Mouse (Mus musculus) cerebellum, adult (tissue): ENCODE measurements at regions not wholly inside any gene's neighbourhood (a gene's known extent, or its start where the extent isn't known, plus 50 kb on each side); places are given as distances from the start of the nearest gene placed in this dataset.

Experiments
- ATAC-seq: cut with Nextera tagmentation; 2 replicates; pipeline ENCODE4 v1.9.2; 2017; ENCODE audit warnings: mild to moderate bottlenecking, moderate library complexity, mixed read lengths; ENCODE audit not compliant: insufficient number of reproducible peaks, low FRiP score, low TSS enrichment

DNA sequence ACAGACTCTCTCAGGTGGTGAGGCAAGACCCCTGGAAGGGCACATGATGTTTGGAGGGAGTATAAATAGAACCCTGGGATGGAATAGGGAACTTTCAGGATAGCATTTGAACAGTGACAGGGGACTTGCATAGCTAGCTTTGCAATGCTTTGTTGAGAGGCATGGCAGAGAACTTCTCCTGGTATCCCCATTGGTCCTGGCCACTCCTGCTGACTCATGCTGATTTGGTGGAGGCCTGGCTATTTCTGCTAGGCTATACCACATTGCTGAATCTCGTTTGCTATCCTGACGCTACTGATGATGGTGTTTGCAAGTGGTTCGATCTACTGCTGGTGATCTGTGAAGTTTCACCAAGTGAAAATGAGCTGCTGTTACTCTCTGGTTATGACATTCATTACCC, 276.7 kb upstream of the Klf3 start:
- ATAC-seq = no peak

DNA sequence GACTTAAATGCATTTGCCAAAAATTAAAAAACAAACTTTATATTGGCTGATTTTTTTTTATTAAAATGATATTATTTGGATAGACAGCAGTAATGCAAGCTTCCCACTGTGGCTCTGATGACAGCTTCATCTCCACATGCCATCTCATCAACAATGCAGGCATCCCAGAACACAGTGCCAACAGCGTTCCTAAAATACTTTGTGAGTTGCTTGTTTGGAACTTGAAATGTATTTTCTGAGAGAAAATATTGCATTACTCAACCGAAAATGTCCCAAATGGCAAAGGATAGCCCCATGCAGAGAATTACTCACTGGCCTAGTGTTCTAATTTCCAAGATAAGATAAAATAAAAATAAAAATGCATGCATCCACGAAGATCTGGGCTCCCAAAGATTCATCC, 275.2 kb upstream of the Klf3 start:
- no peak for ATAC-seq

DNA sequence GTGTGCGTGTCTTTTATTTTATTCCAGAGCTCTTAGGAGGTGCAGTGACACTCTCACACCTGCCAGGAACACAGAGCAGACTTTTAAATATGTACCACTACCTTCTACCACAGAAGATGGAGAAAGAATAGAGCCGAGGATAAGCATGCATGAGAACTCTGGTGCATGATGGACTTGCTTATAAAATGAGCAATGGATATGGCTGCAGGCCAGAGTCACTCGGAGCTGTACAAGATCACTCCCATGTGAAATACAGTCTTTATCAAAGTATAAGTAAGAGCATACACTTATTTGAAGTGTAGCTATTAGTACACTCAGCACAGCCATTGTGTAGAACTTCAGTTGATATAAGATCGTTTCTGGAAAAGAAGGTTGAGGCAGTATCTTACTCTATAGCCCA, 268.8 kb upstream of the Klf3 start:
- ATAC-seq = no peak

DNA sequence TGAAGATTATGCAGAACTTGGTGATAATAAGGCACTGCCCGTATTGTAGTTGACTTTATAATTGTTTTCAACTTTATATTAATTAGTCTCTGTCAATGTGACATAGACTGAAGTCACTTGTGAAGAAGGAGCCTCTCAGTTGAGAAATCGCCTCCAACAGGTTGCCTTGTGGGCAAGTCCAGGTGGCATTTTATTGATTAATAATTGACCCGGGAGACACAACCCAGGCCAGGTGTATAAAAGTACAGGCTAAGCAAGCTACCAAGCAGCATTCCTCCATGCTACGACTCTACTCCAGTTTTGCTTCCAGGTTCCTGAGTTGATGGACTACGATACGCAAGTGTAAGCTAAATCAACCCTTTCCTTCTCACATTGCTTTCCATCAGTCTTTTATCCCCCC, 268.2 kb upstream of the Klf3 start:
- no peak for ATAC-seq

DNA sequence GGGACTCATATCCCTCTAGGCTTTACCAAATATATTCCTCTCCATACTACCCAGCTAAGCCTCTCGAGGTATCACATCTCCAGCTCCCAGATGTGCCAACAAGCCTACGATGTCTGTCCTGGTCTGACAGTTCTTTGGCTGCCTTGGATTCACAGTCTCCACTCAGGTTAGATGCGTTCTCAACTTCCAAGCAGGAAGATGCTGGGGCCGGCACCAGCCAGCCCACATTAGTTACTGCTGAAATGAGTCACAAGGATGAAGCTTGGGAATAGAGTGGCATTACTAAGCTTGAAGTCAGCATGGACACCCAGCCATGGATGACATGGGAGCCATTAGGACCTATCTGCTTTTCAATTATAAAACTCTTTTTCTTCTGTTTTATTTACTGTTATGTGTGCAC, 267.6 kb upstream of the Klf3 start:
- no peak for ATAC-seq

DNA sequence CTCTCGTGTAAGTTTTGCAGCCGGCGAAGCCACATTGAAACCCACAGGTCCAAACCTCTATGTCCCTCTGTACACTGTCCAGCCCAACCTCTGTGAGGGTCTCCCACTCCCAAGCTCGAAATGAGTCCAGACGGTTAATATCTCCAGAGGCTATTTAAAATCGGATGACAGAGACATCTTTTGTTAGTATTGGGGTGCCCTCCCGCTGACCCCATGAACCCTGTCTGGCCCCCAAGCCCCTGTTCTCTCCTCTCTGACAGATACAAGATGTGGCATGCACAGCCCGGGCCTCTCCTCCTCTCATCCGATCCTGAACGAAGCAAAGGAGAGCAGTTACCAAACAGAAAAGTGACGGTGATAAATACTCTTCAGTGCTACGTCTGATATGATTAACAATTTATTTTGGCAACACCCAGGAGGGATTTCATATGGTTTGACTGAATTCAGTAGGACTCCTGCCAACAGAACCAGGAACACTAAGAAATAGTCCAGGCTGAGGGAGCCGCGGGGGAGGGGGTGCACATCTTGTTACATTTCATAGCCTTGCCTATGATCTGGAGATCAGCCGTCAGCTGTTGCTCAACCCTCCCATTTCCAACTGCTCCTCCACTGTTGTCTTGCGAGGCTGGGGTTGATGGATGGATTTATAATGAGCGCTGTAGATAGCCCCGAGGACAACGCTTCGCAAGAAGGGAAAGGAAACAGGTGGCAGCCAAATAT, 266.6 kb upstream of the Klf3 start:
- no peak for ATAC-seq

DNA sequence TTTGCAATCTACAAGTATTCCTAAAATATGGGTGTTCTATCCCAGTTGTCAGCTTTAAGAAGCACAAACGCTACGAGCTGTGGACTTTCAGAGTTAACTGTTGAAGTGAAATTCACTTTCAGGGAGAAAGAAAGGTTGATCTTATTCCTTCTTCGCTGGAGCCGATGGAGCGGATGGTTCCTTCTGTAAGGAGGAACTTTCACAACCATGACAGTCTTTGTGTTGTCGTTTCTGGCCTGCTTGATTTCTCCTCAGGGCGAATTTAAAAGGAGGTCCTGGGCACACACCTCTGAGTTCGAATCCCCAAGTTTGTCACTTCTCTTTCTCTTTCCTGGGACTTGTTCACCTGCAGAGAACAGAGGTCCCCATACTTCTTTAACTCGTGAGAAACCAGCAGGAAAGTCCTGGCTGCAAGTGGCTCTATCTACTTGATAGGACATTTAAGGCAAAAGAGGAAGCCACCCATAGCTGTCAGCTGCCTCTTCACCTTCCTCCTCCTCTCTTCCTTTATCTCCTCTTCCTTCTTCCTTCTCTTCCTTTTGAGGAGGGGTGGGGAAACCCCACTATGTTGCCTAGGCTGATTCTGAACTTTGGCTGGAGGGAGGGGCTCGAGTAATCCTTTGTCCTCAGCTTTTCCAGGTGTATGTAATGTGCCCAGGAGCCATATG, 265.9 kb upstream of the Klf3 start:
- ATAC-seq = no peak

- ATAC-seq = no peak
Observed at GRCm38 (mm10) chr5:64541765-64542164, 261.4 kb upstream of the Klf3 start.

GRCm38 (mm10) chr5:64555931-64556330, 247.3 kb upstream of the Klf3 start:
- no peak for ATAC-seq

- ATAC-seq = no peak
Observed at GRCm38 (mm10) chr5:64566451-64567390, 236.5 kb upstream of the Klf3 start.

DNA sequence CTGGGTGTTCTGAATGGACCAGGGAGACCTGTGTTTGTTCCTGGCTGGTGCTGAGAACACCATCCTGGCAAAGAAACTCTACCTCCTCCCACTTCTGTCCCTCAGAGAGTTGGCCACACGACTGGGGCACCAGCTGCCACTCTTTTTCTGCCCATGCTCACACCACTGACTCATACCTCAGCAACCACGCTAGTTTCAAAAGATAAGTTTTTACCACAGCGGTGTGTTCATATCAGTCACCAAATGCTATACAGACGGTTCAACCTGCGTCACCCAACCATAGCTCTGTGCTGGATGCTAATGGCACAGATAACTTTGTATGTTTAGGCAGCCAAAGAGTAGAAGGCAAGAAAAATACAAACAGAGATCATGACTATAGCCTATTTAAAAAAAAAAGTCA, 235.4 kb upstream of the Klf3 start:
- ATAC-seq = no peak

- ATAC-seq = no peak
Observed at GRCm38 (mm10) chr5:64568294-64568693, 234.9 kb upstream of the Klf3 start.

DNA sequence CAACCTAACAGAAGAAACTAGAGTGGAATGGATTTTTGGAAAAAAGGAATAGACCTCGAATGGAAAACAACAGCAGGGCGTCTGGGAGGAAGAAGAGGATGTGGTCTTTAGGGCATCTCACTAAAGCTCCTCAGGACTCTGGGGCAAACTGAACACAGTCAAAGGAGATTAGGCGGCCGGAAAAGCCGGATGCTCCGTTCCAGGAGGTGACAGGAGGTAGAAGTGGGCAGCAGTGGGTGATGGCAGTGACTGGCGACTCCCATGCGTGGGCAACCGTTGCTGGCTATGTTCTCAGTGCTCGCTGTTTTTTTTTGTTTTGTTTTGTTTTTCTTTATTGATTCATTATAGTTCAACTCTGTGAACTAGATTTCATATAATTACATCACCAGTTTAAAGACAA, 228.8 kb upstream of the Klf3 start:
- ATAC-seq = no peak

DNA sequence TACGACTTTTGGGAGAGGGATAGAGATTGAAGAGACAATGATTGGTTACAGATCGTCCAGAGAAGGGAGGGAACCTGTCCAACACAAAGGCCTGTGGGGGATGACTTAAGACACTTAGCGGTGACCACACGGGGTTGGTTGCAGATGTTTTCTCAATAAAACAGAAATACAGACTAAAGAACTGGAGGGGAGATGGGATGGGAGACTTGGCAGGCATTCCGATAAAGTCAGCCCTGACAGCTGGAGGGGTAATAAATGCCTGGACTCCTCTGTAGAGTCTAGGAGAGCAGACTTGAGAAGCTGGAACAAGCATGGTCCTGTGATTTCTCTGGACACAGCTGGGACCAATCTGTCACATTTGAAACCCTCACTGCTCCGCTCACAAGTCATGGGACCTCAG, 227.3 kb upstream of the Klf3 start:
- no peak for ATAC-seq

DNA sequence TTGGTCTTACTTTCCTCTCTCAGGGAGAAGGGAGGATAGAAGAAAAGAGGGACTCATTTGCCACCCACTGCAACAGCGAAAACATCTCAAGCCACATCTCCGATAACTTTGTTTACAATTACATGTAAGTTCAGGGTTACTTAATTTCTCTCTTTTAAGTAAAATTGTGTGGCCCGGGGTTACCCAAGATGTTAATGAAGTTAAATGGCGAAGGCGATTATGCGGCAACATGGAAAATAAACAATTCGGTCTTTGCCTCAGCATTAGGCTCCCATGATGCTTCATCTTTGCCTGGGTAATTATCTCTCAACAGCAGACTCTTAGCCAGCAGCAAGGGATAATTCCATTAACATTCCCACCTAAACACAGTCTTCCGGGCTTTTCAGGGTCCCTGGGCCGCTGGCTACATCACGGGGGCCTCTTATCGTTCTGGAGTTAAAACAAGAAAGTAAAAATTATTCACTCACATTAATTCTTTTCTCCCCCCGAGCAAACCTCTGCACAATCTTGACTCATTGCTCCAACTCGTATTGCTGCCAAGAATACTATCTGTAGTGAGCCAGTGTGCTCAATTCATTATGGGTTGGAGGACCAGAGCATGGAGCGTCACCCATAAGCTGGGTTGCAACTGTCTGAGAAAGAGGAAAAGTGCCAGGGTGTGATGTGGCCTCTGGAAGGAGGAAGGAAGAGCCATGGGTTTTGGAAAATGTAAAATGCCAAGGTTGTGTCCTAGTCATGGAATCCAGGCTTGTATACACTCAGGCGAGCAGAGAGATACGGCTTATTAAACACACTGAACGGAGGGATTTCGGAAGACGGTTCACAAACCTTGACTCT, 226.5 kb upstream of the Klf3 start:
- ATAC-seq = no peak

DNA sequence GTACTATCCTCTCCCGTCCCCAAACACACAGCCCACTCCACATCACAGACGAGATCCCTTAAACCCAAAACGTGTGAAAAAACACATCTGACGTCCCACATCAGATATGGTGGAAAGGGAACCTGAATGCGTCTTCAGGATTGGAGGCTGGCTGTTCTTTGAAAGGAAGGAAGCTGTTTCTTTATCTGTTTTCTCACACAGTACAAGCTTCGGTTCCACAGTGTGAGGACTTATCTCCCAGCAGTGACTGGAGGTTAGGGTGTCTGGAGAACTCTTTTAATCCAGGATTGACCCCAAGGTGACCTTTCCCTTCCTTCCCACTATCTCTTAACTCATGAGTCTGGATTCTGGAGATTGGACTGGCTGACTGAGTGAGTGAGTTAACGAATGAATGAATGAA, 225.8 kb upstream of the Klf3 start:
- ATAC-seq = no peak

- no peak for ATAC-seq
Observed at GRCm38 (mm10) chr5:64578536-64578935, 224.7 kb upstream of the Klf3 start.

DNA sequence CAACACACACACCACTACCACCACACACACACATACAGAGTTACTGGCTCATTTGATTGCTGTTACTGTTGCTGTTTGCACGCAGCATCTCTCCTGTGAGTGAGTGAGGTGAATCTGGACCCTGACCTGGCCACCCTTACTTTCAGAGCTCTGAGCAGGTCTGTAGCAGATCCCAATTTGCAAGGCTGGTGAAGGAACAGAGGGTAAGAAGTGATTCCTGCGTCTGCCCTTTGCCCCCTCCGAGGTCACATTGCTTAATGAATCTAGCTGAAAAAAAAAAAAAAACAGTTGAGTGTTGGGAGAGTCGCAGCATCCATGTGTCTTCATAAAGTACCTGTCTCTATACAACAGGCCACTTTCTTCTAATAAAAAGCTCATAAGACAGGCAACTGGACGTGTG, 224.1 kb upstream of the Klf3 start:
- no peak for ATAC-seq

- ATAC-seq = no peak
Observed at GRCm38 (mm10) chr5:64579494-64580339, 223.5 kb upstream of the Klf3 start.

GRCm38 (mm10) chr5:64580340-64580723, 222.9 kb upstream of the Klf3 start:
- no peak for ATAC-seq
